Mouse (Mus musculus): ENCODE results near the gene Bpifb5.

GRCm38 (mm10) chr2:154215191-154215590 is 8.4 kb upstream of the Bpifb5 start:
- peak; percentile 80 for TF ChIP-seq CTCF (IDR thresholded peaks at IDR 0.05; ENCODE audit: borderline replicate concordance, insufficient read depth, low read depth, low read length)
- no peak for TF ChIP-seq POLR2A (IDR thresholded peaks at IDR 0.05; ENCODE audit: borderline replicate concordance, insufficient read depth, low read length)
